Mouse (Mus musculus): ENCODE data around the gene Rpl26. TPM values are rescaled to one million over a fixed set of nuclear protein-coding genes. Genes with fewer than 3 reads are reported as not detected.

The Rpl26 gene
- 1,094 and 1,263 TPM in 2 replicates for total RNA-seq (2021)
- long read RNA-seq, experiment 1, transcript Rpl26-204 (2 exons, 636 nt): minor isoform, 37 of 464 reads
- long read RNA-seq, experiment 1, transcript Rpl26-201 (4 exons, 526 nt): major isoform, 389 of 464 reads
- long read RNA-seq, experiment 1, partial matches to known transcripts: 29 of 464 reads
- long read RNA-seq, experiment 1, other reads (novel, unspliced or antisense): 9 of 464 reads
- long read RNA-seq, experiment 2, transcript Rpl26-204 (2 exons, 636 nt): minor isoform, 27 of 468 reads
- long read RNA-seq, experiment 2, transcript Rpl26-201 (4 exons, 526 nt): major isoform, 395 of 468 reads
- long read RNA-seq, experiment 2, partial matches to known transcripts: 33 of 468 reads
- long read RNA-seq, experiment 2, other reads (novel, unspliced or antisense): 12 of 468 reads

GRCm38 (mm10) chr11:68901351-68902046 is at the start of gene Rpl26:
Rpl26 (plus strand) TSS chr11:68901583.
- peak; percentile 99 for DNase-seq

DNA sequence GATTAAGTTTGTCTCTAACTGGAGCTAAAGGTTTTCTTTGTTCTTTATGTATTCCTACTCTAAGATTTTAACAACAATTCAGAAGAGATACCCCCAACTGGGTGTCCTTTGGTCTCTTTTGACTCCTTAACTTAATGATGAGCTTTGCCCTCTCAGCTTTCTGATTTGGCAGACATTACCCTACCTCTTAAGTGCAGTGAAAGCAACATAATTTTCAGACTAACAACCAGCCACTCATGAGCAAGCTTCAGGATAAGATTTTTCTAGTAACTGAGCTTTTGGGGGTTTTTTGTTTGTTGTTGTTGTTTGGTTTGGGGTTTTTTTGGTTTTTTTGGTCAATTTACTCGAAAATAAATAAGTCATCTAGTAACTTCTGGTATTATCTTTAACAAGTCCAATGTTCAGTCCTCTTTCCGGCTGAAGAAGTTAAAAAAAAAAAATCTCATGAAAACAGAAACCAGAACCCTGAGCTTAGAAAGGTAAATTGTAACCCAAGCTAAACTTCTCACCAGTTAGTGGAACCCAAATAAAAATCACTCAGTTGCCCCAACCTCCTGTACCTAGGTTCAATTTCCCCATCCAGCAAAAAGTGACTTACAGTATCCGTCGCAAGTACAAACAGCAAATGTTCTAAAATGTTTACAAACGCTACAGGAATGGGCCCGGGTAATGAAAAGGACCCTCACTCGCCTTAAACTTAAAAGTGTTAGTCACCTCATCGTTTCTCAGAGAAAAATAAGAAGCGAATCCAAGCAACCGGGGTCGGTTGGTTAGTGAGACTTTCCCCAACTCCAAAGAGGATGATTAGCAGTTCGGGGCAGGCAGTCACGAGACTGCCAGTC is 49.5 kb upstream of the Rpl26 start:
- DNase-seq: no peak

GRCm38 (mm10) chr11:68852486-68852901 is 48.9 kb upstream of the Rpl26 start:
- peak; percentile 92 for DNase-seq

- peak; percentile 100 for DNase-seq
These were observed 48.4 kb upstream of the Rpl26 start for GRCm38 (mm10) chr11:68852932-68853409.

- peak; percentile 78 for DNase-seq
These were observed 47.6 kb upstream of the Rpl26 start for GRCm38 (mm10) chr11:68853611-68854401.

DNA sequence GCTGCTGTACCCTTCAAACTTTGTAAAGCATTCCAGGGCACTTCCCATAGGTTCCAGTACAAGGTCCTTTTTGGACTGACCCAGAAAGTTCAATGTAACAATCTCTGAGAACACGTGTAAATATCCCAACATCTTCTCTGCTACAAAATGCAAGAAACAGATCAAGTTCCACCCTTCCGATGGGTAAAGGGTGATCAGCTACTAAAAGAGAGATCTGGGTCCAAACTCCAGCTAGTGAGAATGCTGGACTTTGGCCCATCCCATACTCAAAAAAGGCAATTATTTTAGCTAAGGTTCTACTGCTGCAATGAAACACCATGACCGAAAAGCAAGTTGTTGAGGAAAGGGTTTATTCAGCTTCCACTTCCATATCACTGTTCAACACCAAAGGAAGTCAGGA is 46.8 kb upstream of the Rpl26 start:
- no peak for DNase-seq

DNA sequence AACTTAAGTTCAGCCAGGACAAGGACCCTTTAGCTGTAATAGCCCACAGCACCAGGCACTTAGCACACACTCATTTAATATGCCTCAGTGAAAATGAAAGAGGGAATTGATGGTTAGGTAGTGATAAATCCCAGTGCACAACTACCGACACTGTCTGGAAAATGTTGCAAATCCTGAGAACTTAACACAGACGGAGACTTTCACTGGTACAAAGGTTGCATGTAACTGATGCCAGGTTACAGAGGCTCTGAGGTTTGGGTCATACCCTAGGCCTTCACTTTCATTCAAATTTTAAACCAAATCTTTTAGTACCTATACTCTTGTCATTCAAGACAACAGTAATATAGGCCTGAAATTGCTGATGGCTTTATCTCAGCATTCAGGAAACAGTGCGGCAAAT is 44.1 kb upstream of the Rpl26 start:
- DNase-seq: no peak

DNA sequence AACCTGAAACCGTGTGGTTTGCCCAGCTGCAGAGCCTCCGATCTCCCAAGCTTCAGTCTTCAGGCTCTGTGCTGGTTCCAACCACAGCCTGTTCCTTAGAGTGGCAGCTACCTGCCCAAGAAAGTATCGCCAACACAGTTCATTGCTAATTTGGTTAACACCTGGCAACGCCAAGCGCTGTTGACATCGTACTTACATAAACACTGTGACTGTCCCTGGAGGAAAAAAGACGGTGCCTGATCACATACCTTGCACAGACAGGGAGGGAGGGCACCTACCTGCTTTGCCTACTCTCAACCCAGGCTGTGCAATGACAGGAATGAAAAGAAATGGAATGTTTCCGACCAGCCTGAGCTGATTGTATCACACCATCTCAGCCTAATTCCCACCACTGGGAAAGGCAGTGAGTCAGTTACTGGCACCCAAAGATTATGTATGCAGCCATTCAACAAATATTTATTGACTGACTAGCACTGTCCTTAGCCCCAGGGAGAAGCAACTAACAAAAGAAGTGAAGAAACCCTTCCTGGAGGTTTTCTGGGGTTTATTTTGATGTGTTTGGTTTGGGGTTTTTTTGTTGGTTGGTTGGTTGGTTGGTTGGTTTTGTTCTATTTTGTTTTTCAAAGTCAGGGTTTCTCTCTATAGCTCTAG is 41.3 kb upstream of the Rpl26 start:
- DNase-seq: no peak

DNA sequence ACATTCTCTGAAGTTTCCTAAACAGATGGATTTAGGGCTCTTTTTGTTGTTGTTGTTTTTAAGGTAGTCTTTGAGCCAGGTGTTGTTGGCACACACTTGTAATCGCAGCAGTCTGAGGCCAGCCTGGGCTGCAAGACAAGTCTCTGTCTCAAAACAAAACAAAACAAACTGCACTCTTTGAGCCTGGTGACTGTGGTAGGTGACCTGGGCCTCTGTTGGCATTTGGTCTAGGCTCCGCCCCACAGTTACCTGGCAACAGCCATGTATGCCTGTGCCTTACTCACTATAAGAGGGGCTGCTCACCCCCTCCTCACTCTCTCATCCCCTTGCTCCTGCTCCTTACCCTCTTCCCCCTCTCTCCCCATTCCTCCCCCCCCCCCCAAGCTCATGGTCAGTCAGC is 39.1 kb upstream of the Rpl26 start:
- DNase-seq: no peak

DNA sequence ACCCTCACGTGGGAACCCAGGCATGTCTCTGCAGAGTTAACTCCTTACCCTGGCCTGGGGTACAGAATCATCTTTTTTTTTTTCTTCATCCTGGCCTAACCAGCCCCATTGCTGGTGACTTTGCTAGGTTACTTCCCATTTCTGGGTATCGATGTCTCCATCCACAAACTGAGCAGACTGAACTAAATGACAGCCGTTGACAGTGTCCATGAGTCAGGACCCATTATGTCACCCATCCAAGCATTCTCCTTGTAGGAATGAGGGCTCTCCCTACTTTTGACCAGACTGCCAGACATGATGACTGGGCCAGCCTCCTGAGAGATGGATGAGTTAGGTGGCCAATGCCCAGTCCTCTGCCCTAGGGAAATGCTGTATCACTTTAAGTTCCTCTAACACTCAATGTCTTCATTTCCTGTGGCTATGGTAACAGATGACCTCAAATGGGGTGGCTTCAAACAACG is 37.7 kb upstream of the Rpl26 start:
- DNase-seq: no peak

DNA sequence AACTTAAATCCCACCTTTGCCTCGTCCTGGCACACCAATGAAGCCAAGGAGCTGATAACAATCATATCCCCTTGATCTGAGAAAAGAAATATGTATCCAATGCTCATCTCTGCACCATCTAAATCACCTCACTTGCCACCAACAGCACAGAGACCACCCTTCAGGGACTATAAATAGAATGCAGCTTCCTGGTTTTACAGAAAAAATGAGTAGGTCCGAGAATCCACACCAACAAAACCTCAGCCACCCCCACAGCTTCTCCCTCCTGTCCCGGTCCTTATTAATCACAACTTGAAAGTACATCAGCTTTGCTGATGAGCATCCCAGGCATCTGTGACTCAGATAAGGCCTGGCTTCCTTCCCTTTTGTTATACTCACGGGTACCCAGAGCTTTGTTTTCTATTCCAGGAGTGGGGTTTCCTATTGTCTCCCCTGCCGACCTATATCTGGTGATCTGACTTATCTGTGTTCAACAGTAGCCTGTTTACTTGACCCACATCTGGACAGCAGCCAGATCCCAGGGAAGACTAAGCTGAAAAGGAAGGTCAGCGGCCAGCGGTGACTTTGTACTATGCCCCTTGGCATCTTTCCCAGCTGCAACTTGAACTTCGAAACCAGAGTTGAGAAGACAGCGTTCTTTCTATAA is 36.7 kb upstream of the Rpl26 start:
- DNase-seq: peak; percentile 96

DNA sequence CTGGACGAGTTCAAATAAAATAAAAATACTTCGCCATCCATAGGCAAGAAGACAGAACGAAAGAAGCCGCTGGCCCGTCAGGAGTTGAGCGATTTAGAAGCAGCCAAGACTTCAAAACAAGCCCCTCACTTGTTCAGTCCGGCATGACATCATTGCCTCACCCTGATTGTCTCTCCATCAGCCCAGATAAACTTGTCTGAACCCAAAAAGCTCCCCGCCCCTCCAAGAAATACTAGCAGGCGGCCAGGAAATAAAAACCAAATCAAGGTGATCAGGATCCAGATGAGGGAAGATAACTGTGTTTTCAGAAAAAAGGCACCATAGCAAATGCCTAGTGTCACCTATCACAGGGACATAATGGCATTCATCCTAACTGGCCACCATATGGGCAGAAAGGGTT is 30.1 kb upstream of the Rpl26 start:
- DNase-seq: no peak

GRCm38 (mm10) chr11:68871748-68872147 is 29.6 kb upstream of the Rpl26 start, which contains the start of gene Ndel1:
Ndel1 (minus strand) TSS chr11:68871858.
- peak; percentile 90 for DNase-seq

GRCm38 (mm10) chr11:68874841-68875240 is 26.5 kb upstream of the Rpl26 start:
- peak; percentile 84 for DNase-seq

GRCm38 (mm10) chr11:68878811-68879210 is 22.6 kb upstream of the Rpl26 start:
- no peak for DNase-seq

DNA sequence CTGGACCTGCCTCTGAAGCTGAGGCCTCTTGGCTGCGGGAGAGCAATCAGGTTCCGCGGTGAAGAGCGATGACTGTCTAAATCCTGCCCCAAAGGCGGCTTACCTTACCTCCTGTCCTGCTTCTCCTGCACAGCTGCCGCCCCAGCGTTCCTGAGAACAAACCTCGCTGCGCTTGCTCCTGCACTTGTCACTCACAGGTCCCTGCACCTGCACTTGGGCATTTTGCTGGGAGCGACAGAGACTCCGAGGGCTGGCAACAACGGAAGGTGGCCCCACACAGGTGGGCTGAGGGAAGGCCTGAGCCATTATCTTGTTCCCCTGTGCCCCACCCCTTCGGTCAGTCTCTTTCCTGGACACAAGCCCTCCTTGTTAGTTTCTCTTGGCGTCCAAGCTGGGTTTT is 19.3 kb upstream of the Rpl26 start:
- DNase-seq: no peak

- no peak for DNase-seq
These were observed 17.5 kb upstream of the Rpl26 start for GRCm38 (mm10) chr11:68883843-68884242.

DNA sequence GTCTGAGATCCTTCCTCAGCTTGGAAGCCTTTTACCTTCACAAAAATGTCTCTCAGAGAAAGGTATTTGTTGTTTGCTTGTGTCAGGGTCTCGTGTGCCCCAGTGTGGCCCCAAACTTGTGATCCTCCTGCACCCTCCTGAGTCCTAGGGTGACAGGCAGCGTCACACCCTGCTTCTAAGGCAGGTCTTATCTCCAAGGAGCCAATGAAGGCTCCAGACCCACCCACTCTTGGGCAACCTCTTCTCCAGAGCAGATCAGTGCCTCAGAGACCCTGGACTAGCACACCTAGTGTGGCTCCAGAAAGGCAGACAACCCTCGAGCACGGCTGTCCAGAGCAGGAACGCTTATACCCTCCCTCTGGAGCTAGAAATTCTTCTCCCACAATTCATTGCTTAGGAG is 17.0 kb upstream of the Rpl26 start:
- DNase-seq: no peak

DNA sequence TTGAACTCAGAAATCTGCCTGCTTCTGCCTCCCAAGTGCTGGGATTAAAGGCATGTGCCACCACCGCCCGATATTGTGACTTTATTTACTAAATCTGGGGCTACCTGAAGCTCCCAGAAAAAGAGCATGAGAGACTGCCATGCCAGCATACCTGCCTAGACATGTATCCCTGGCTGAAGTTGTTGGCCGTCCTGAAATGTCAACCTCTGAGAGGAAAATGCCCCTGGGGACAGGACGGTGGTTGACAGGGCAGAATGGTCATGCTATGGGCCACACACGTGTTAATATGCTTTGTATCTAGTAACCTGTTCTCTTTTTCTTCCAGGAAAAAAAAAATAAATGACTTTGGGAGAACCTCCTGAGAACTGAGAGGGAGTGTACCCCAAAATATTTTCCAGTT is 15.3 kb upstream of the Rpl26 start:
- DNase-seq: no peak

- no peak for DNase-seq
These were observed 13.1 kb upstream of the Rpl26 start, which contains the start of gene Rnf222 for GRCm38 (mm10) chr11:68888253-68888652. Rnf222 (plus strand) TSS chr11:68888553.

Measured in adrenal gland, postnatal 14 days (tissue).